Mouse (Mus musculus) heart, postnatal 10 days (tissue): ENCODE results near the gene 4931428L18Rik. TPM values are rescaled to one million over a fixed set of nuclear protein-coding genes. Genes with fewer than 3 reads are reported as not detected.

ENCODE experiments used
- DNase-seq, 2 experiments: peaks; one replicate each; pipeline ENCODE4 v3.0.0; 2021
- intact Hi-C: fragments of 180-260 bp; cut with DNase I; formaldehyde crosslinking; loops from one replicate; pipeline ENCODE4 v1.15.1; 2025
- total RNA-seq, 2 experiments: library from RNA; stranded (reverse); gene quantifications; 2 replicates each; pipeline ENCODE4 v1.2.3; 2021

The 4931428L18Rik gene
- total RNA-seq: not detected

GRCm38 (mm10) chr1:31222564-31222963 is at the start of gene 4931428L18Rik, which contains the start of gene Pih1d3:
Gene 4931428L18Rik (minus strand): TSS chr1:31222684.
Gene Pih1d3 (plus strand): TSS chr1:31222838.
- intact Hi-C loops: no loop called here
- no peak for DNase-seq

GRCm38 (mm10) chr1:31260218-31260923 is 37.9 kb upstream of the 4931428L18Rik start:
- DNase-seq: peak; percentile 18 to 25
- intact Hi-C loops: no loop called here

DNA sequence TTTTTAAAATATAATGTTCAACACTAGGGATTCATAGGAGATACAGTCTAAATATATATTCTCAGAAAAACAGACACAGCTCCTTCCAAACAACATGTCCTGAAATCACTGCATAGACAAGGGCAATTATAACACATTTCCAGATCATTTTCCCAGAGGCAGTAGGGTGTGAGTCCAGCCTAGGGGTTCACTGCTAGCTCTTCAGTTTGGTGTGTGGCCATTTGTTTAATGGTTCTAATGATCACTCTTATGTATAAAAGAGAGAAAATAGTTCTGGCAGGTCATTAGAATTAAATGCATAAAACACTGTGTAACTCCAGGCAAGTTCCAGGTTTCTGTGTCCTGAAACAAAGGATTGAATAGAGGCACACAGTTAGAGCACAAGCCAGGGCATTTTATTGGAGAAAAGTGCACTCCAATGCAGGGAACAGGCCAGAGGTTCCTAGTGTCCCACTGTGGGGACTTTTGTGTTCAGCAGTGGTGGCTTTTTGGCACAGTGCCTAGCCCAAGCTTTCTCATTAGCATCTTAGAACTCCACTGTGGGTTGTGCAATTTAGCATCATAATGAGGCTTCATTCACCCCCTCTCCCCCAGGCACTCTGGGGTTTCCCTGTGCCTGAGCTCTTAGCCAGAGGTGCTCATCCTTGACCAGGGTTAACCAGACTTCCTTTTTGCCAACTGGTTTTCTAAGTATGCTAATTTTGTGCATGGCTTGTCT is 11.0 kb upstream of the 4931428L18Rik start:
- intact Hi-C loops: no loop called here
- no peak for DNase-seq

DNA sequence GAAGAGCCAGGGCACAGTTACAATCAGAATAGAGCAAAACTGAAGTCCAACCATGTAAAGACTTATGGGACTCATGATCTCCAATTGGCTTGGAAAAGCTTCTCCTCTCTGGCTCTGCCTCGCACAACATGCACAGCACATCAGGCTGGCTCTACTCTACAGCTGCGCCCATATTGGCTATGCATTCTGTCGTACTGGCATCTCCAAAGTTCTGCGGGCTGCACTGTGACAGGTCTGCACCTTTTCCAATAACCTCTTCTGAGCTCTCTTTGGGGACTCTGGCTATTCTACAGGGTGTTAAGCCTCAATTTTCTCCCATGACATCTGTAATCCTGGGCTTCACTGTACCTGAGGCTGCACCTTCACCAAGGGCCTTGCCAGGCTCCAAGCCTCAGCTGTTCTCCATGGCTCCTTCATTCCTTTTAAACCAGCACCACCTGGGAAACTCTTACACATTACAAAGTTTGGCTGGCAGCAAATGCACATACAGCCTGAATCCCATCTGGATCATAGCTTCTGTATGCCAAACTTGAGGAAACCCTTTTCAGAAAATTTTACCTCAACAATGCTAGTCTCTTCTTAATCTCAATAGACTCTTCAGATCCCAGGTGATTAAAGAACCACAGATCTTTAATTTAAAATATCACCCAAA is 1.8 kb downstream of the 4931428L18Rik start:
- DNase-seq: no peak
- intact Hi-C loops: no loop called here

GRCm38 (mm10) chr1:31214831-31215230 is 7.7 kb downstream of the 4931428L18Rik start:
- intact Hi-C loops: no loop called here
- peak; percentile 12 to 26 for DNase-seq

DNA sequence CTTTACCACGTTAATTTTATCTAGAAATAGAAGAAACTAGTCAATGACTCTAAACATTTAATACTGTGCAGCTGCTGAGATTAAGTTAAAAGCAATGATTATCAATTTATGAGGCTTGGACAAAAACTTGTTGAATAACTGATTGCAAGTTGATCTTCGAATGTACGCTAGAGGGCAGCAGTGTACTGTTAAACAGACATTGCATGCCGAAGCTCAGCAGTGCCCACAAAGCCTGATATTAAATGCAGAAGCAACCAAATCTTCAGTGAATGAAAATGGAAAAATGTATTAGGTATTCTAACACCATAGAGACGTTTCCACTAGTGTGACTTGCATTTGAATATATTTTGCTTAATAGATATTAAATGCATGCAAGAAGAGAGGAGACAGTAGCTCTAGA is 12.3 kb downstream of the 4931428L18Rik start:
- DNase-seq: peak; percentile 55 to 74
- intact Hi-C loops: loop anchor here (1.0 kb wide), 1 partner anchor 124 kb away; no protein-coding TSS in a partner anchor

DNA sequence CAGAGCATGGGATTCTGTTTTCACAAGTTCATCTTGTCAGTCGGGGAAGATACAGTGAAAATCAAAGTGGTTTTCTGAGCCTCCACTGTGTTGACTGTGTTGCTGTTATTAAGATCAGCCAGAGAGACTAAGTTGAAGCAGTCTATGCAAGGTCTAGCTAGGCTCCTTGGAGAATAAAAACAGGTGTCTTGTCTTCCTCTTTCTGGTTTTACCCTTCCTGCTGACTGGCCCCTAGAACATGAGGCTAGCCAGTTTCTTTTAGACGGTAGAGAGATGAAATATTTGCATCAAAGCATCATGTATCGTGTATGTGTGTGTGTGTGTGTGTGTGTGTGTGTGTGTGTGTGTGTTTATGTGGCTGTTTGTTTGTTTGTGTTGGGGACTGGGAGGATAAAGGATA is 16.7 kb downstream of the 4931428L18Rik start:
- no peak for DNase-seq
- intact Hi-C loops: no loop called here

DNA sequence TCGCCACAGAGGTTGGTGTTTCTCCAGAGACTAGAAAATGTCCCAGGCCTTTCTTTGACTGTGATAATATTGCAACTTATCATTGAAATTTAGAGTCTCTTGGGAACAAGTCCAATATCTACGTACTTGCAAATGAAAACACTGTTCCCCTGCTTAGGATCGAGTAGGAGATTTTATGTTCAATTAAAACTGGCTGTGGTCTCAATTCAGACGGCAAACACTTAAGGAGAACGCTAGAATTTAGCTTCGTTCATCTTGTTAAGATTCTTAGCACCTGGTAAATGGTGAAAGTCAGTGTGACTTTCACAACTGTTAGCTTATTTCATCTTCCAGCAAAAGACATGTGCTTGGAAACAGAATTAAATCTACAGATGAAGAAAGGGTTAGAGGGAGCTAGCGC is 17.1 kb downstream of the 4931428L18Rik start:
- intact Hi-C loops: no loop called here
- DNase-seq: no peak

DNA sequence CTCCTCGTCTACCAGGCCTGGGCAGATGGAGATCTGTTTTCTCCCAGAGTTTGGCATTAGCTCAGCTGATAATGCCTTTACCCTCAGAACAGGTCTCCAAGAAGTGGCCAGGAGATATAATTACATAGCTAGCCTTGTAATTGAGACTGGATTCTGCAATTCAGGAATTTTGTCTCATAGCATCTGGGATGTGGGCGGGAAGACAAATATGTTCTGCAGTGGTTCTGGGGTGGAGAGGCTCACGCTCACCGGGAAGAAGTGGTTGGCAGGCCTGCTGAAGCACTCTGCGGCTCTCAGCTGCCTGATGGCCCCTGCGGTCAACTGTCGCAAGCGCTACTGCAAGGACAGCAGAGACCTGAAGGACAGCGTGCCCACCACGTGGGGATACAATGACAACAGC is 18.7 kb downstream of the 4931428L18Rik start:
- no peak for DNase-seq
- intact Hi-C loops: no loop called here

GRCm38 (mm10) chr1:31196959-31197358 is 25.5 kb downstream of the 4931428L18Rik start:
- intact Hi-C loops: no loop called here
- no peak for DNase-seq

- intact Hi-C loops: no loop called here
- DNase-seq: no peak
These were observed 26.9 kb downstream of the 4931428L18Rik start for GRCm38 (mm10) chr1:31195633-31196032.

DNA sequence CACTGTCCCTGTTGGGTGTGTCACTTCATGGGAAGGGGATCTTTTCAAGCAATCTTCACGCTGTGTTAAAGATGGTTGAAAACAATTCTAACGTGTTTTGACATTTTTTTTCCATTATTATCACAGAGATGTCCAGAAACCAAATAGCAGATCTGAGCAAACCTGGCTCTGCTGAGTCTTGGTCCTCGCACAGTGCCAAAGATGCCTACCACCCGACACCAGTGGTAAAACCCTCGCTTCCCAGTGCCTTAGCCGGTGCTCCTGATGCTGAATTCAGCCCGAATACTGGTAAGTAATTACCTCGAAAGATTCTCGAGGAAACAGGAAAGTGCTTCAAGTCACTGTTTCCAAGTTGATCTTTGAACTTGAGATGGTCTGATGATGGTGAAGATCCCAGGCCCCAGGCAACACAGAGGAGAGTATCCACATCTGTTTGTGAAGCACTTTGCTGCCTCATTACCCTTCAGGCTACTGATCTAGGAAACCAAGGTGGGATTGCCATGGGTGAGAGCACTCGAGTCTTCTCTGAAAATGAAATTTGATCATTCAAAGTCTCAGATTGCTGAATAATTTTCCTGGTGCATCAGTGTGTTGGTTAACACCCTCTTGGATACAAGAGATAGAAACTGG is 32.1 kb downstream of the 4931428L18Rik start:
- intact Hi-C loops: no loop called here
- no peak for DNase-seq

DNA sequence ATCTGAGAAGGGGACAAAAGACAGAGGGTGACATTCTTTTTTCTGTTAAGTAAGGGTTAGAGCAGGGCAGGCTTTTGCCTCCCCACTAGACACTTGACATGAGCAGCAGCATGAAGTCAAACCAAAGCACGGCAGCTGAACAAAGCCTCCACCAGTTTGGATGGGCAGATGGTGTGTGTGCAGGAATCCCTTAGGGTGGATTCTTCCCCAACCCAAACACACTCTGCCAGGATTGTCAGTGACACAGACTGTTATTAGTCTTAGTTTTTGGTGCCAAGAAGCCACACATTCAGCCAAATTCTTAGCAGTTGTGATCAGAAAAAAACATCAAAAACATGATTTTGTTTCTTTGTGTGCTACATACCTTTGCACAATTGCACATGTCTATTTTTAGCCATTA is 44.2 kb downstream of the 4931428L18Rik start:
- DNase-seq: no peak
- intact Hi-C loops: no loop called here

GRCm38 (mm10) chr1:31176101-31176500 is 46.4 kb downstream of the 4931428L18Rik start, which contains the start of gene Lgsn:
Gene Lgsn (plus strand): TSS chr1:31176401.
- no peak for DNase-seq
- intact Hi-C loops: no loop called here

DNA sequence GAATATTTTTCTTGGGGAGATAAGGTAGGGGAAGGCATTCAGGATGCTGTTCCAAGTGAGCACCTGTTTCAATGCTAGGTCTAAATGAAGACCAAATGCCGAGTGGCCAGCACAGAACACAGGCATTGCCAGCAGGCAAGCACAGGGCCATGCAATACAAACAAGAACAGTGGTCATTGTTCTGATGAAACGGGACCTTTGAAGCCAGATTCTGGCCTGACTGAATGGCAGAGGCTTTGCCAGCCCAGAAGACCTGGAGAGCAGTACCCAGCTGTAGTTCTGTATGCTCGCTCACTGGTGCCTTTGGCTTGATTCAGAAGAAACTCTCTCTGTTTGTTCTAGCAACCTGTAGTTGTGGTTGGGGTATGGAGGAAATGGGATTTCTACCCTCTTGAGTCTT is 47.1 kb downstream of the 4931428L18Rik start:
- intact Hi-C loops: no loop called here
- no peak for DNase-seq

DNA sequence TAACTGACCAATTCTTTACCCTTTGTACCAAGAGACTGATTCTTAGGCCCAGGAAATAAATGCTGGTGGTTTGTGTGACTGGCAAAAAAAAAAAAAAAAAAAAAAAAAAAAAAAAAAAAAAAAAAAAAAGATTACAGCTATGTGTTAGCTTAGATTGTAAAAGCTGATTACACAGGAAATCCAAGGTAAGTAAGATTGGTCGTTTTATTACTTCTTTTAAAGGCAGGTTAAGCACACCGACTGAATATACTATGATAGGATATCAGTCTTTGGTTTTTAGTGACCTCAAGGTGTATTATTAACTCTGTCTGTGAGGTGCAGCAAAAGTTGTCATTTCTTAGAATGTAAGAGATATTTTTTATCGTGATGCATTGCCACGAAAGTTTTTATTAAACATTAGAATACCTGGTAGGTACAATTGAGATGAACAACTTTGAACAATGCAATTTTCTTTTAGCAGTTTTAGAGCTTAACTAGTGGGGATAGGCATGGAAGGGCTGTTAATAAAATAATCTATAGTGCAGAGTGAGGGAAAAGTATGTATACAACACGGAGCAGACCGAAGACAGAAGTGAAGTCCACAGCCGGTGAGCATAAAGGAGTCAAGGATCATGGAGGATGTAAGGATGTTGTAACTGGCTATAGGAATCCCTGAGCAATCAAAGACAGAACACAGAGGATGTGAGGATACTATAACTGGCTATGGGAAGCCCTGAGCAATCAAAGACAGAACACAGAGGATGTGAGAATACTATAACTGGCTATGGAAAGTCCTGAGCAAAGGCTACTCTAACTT is 57.0 kb downstream of the 4931428L18Rik start:
- intact Hi-C loops: no loop called here
- DNase-seq: no peak

- intact Hi-C loops: no loop called here
These were observed 57.8 kb downstream of the 4931428L18Rik start for GRCm38 (mm10) chr1:31164527-31165189.

GRCm38 (mm10) chr1:31156884-31157283 is 65.6 kb downstream of the 4931428L18Rik start:
- DNase-seq: no peak
- intact Hi-C loops: no loop called here

More at GRCm38 (mm10) chr1:31164527-31165189, 57.8 kb downstream of the 4931428L18Rik start:
- no peak for DNase-seq

GRCm38 (mm10) chr1:31156185-31156584 is 66.3 kb downstream of the 4931428L18Rik start:
- no peak for DNase-seq
- intact Hi-C loops: no loop called here
